Mouse (Mus musculus): Measurements from ENCODE around the gene Tra2a.
"Not testable (repeated sequence)": the region's sequence is repeated elsewhere in the genome, so short reads cannot be mapped to it uniquely, and the experiment has no call there.

Tra2a gene

GRCm38 (mm10) chr6:49263847-49264243, at the start of gene Tra2a:
Gene Tra2a, minus strand, starts transcription at chr6:49264033.
- peak; percentile 98 for DNase-seq

- no peak for DNase-seq
These were observed 34.5 kb upstream of the Tra2a start for GRCm38 (mm10) chr6:49298286-49298685.

GRCm38 (mm10) chr6:49282122-49282521, 18.3 kb upstream of the Tra2a start:
- no peak for DNase-seq

- DNase-seq, result no peak
These were observed 17.1 kb upstream of the Tra2a start for GRCm38 (mm10) chr6:49280942-49281341.

- no peak for DNase-seq
These were observed 11.5 kb upstream of the Tra2a start for GRCm38 (mm10) chr6:49275296-49275695.

- no peak for DNase-seq
These were observed 10.7 kb upstream of the Tra2a start for GRCm38 (mm10) chr6:49274416-49275091.

GRCm38 (mm10) chr6:49273934-49274333, 10.1 kb upstream of the Tra2a start:
- no peak for DNase-seq

GRCm38 (mm10) chr6:49272863-49273262, 9.0 kb upstream of the Tra2a start:
- DNase-seq, result no peak

GRCm38 (mm10) chr6:49271815-49272214, 8.0 kb upstream of the Tra2a start:
- DNase-seq, result no peak

- no peak for DNase-seq
These were observed 6.1 kb upstream of the Tra2a start for GRCm38 (mm10) chr6:49269923-49270322.

- DNase-seq, result peak; percentile 86
These were observed 5.4 kb upstream of the Tra2a start for GRCm38 (mm10) chr6:49269200-49269599.

GRCm38 (mm10) chr6:49267686-49268085, 3.9 kb upstream of the Tra2a start:
- no peak for DNase-seq

GRCm38 (mm10) chr6:49265207-49265606, 1.4 kb upstream of the Tra2a start:
- not testable (repeated sequence) for DNase-seq

GRCm38 (mm10) chr6:49264446-49264845, 613 bp upstream of the Tra2a start:
- DNase-seq, result not testable (repeated sequence)

GRCm38 (mm10) chr6:49263081-49263846, 569 bp downstream of the Tra2a start:
- DNase-seq, result peak; percentile 64

- no peak for DNase-seq
These were observed 1.4 kb downstream of the Tra2a start for GRCm38 (mm10) chr6:49262421-49262820.

- no peak for DNase-seq
These were observed 4.1 kb downstream of the Tra2a start for GRCm38 (mm10) chr6:49259711-49260110.

GRCm38 (mm10) chr6:49257880-49258279, 6.0 kb downstream of the Tra2a start:
- DNase-seq, result no peak

GRCm38 (mm10) chr6:49252207-49252606, 11.6 kb downstream of the Tra2a start:
- DNase-seq, result no peak

- DNase-seq, result no peak
These were observed 12.6 kb downstream of the Tra2a start for GRCm38 (mm10) chr6:49251199-49251598.

- DNase-seq, result peak; percentile 31
These were observed 16.6 kb downstream of the Tra2a start for GRCm38 (mm10) chr6:49247246-49247645.

- no peak for DNase-seq
These were observed 21.5 kb downstream of the Tra2a start for GRCm38 (mm10) chr6:49242331-49242730.

- no peak for DNase-seq
These were observed 22.3 kb downstream of the Tra2a start for GRCm38 (mm10) chr6:49241562-49241961.

GRCm38 (mm10) chr6:49236331-49236730, 27.5 kb downstream of the Tra2a start:
- DNase-seq, result peak; percentile 100
